Mouse (Mus musculus) kidney, postnatal 0 days (tissue): ENCODE measurements at regions not wholly inside any gene's neighbourhood (a gene's known extent, or its start where the extent isn't known, plus 50 kb on each side); places are given as distances from the start of the nearest gene placed in this dataset.

Experiments
- ATAC-seq: fragments of 200-750 bp; cut with Nextera tagmentation; replicated peaks from 2 replicates; pipeline ENCODE4 v1.8.0; 2017; ENCODE audit warnings: low read depth, moderate number of reproducible peaks, moderate TSS enrichment, moderate library complexity; ENCODE audit not compliant: low FRiP score
- DNase-seq: peaks from one replicate; pipeline ENCODE4 v3.0.0-alpha.2; 2016; ENCODE audit warnings: low spot score
- H3K27ac ChIP-seq: fragments of 300-500 bp; sonication (generic); 2 replicates; pipeline ENCODE4 v1.5.1; 2014; ENCODE audit warnings: mild to moderate bottlenecking
- H3K27me3 ChIP-seq: fragments of 300-500 bp; sonication (generic); 2 replicates; pipeline ENCODE4 v1.6.1; 2014; ENCODE audit warnings: low read length, mixed read lengths; ENCODE audit not compliant: insufficient read depth
- H3K36me3 ChIP-seq: fragments of 300-500 bp; sonication (generic); 2 replicates; pipeline ENCODE4 v1.6.1; 2014; ENCODE audit warnings: low read length, mixed read lengths; ENCODE audit not compliant: insufficient read depth
- H3K4me1 ChIP-seq: fragments of 300-500 bp; sonication (generic); replicated peaks from 2 replicates; pipeline ENCODE4 v1.6.1; 2014; ENCODE audit warnings: antibody characterized with exemption, low read length, mixed read lengths; ENCODE audit not compliant: insufficient read depth
- H3K4me2 ChIP-seq: fragments of 300-500 bp; sonication (generic); 2 replicates; pipeline ENCODE4 v1.6.1; 2014; ENCODE audit warnings: mild to moderate bottlenecking, low read length, moderate library complexity, mixed read lengths
- H3K4me3 ChIP-seq: fragments of 300-500 bp; sonication (generic); replicated peaks from 2 replicates; pipeline ENCODE4 v1.5.1; 2014; ENCODE audit warnings: low read depth, low read length
- H3K9ac ChIP-seq: fragments of 300-500 bp; sonication (generic); 2 replicates; pipeline ENCODE4 v1.6.1; 2014; ENCODE audit warnings: low read depth, low read length
- H3K9me3 ChIP-seq: fragments of 300-500 bp; sonication (generic); replicated peaks from 2 replicates; pipeline ENCODE4 v1.6.1; 2016; ENCODE audit warnings: low read length, inconsistent platforms, mixed read lengths
- CTCF ChIP-seq: IDR thresholded peaks from 2 replicates; pipeline ENCODE4 v1.5.1; 2016; ENCODE audit warnings: antibody characterized with exemption, low read depth, mild to moderate bottlenecking, moderate library complexity
- WGBS: fragments of 180-500 bp; shearing (Covaris S2); extraction: QIAGEN DNeasy Blood & Tissue Kit; methylation state at CpG from one replicate; pipeline ENCODE4 v1.1.7; 2014; 5-methylcytosine and 5-hydroxymethylcytosine counted together

DNA sequence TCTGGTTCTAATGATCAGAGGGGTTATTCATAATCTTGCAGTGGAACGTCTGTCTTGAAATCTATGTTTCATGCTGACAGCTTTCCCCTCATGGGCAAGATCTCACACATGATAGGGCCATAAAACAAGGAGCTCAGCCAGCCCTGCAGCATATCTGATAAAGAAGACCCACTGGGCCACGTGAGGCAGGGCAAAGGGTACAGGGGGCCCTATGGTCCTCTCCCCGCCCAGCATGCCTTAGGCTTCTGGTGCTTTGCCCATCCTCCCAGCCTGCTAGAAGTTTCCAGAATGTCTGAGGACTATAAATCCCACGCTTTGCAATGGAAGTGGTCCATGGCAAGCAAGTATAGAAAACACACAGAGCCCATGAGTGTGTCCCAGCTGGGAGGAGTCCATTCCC, 110.9 kb upstream of the Sdk2 start:
- H3K36me3 ChIP-seq, result no peaks in the 10 kb centered on the region
- peak; percentile 17 for DNase-seq
- H3K4me1 ChIP-seq, result no peaks in the 10 kb centered on the region
- H3K9ac ChIP-seq, result no peak overlapping the region
- no peak for ATAC-seq
- no peak overlapping the region for H3K4me2 ChIP-seq
- 44% methylated on average over 4 of the region's 4 CpGs for WGBS
- no peak overlapping the region for H3K4me3 ChIP-seq
- H3K27ac ChIP-seq, result no peak overlapping the region
- H3K27me3 ChIP-seq, result no peaks in the 10 kb centered on the region
- TF ChIP-seq CTCF, result no peak
- H3K9me3 ChIP-seq, result no peaks in the 10 kb centered on the region

DNA sequence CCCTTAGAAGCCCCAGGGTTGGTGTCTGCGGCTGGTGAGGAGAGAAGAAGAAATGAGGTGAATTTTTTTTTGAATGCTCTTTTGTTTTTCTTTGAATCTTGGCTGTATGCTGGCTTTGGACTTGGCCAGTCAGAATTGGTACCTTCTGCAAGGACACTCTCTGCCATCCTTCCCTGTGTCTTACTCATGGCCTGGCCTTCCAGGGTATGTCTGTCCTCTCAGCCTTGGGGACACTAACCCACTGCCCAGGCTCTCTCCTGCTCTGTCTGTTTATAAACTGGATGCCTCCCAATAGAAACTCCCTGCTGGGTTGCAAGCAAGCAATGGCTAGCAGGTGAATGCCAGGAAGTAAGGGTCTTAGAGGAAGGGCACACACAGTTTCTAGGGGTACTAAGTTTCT, 110.4 kb upstream of the Sdk2 start:
- H3K27ac ChIP-seq, result no peak overlapping the region
- no peak overlapping the region for H3K4me2 ChIP-seq
- no peak for TF ChIP-seq CTCF
- H3K4me3 ChIP-seq, result no peak overlapping the region
- H3K27me3 ChIP-seq, result no peaks in the 10 kb centered on the region
- no peaks in the 10 kb centered on the region for H3K36me3 ChIP-seq
- DNase-seq (no peak), ATAC-seq (no peak)
- no peaks in the 10 kb centered on the region for H3K9me3 ChIP-seq
- no peak overlapping the region for H3K9ac ChIP-seq
- WGBS, result 71% methylated on average over 1 of the region's 1 CpGs
- no peaks in the 10 kb centered on the region for H3K4me1 ChIP-seq

- no peak for ATAC-seq
Observed at GRCm38 (mm10) chr11:114176671-114177212, 109.9 kb upstream of the Sdk2 start.

GRCm38 (mm10) chr11:114175437-114176131, 108.7 kb upstream of the Sdk2 start:
- 36% methylated on average over 23 of the region's 23 CpGs for WGBS
- Histone ChIP-seq H3K27me3 (0 out of 2 replicates have a peak, but pooled peaks cover 3% of the 10 kb centered on the region), H3K9me3 (no peaks in the 10 kb centered on the region), H3K9ac (no peak overlapping the region), H3K4me2 (no peak overlapping the region), H3K27ac (no peak overlapping the region), H3K4me3 (no peak overlapping the region), H3K36me3 (no peaks in the 10 kb centered on the region), H3K4me1 (no peaks in the 10 kb centered on the region)
- no peak for ATAC-seq
- no peak for DNase-seq
- TF ChIP-seq CTCF, result no peak

More at GRCm38 (mm10) chr11:114176671-114177212, 109.9 kb upstream of the Sdk2 start:
- Histone ChIP-seq H3K27me3 (no peaks in the 10 kb centered on the region), H3K4me3 (no peak overlapping the region), H3K4me2 (no peak overlapping the region), H3K36me3 (no peaks in the 10 kb centered on the region), H3K4me1 (no peaks in the 10 kb centered on the region), H3K9me3 (no peaks in the 10 kb centered on the region), H3K9ac (0 out of 2 replicates have a peak overlapping the region, but pooled peaks have one; percentile 2), H3K27ac (no peak overlapping the region)
- TF ChIP-seq CTCF, result no peak
- 48% methylated on average over 4 of the region's 4 CpGs for WGBS
- DNase-seq, result no peak

GRCm38 (mm10) chr11:114174871-114175270, 108.0 kb upstream of the Sdk2 start:
- Histone ChIP-seq H3K36me3 (no peaks in the 10 kb centered on the region), H3K27ac (no peak overlapping the region), H3K9ac (no peak overlapping the region), H3K4me3 (no peak overlapping the region), H3K4me2 (no peak overlapping the region), H3K4me1 (no peaks in the 10 kb centered on the region), H3K27me3 (0 out of 2 replicates have a peak, but pooled peaks cover 3% of the 10 kb centered on the region), H3K9me3 (no peaks in the 10 kb centered on the region)
- no peak for ATAC-seq
- WGBS, result 94% methylated on average over 4 of the region's 4 CpGs
- no peak for TF ChIP-seq CTCF
- no peak for DNase-seq

DNA sequence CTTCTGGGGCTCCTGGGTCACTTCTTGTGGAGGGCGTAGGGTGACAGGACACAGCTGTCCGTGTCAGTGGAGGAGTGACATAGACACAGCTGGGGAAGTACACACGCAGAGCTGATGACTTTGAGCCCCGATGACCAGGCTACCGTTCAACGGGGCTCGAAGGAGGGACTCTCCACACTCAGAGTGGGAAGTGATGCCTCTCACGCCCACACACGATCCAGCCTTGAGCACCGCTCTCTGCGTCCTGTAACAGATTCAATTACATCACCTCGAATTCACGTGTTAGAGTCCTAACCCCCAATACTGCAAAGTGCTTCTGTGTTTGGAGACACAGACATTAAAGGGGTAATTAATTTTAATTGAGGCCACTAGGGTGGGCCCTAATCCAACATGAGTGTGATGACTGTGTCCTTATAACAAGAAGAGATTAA, 101.4 kb upstream of the Sdk2 start:
- Histone ChIP-seq H3K27ac (no peak overlapping the region), H3K4me2 (no peak overlapping the region), H3K27me3 (peaks cover 9% of the 10 kb centered on the region; the same call in 1 of the 2 replicates), H3K9me3 (no peaks in the 10 kb centered on the region), H3K9ac (no peak overlapping the region), H3K36me3 (no peaks in the 10 kb centered on the region), H3K4me1 (peaks cover 10% of the 10 kb centered on the region), H3K4me3 (no peak overlapping the region)
- DNase-seq (peak; percentile 74), ATAC-seq (peak; percentile 61; the same call in 1 of the 2 replicates)
- peak; percentile 43; the same call in 1 of the 2 replicates for TF ChIP-seq CTCF
- WGBS, result 28% methylated on average over 13 of the region's 13 CpGs
